Comparison of ENCODE assay signal across 8 mouse cellular contexts in genomic region chr14:8214299-8215207, GRCm38 (mm10). TPM values are rescaled to one million over a fixed set of nuclear protein-coding genes. Genes with fewer than 3 reads are reported as not detected.
DNase-seq lines count a peak whose midpoint lies in the region; ATAC-seq and TF ChIP-seq lines count a peak whose summit lies in the region.

No protein-coding gene starts in this region.

- peak; percentile 74 for ATAC-seq in embryonic facial prominence, embryonic 11.5 days (replicated peaks; ENCODE audit: insufficient number of reproducible peaks, low FRiP score, low TSS enrichment, low read depth)
- ATAC-seq in liver, embryonic 12.5 days: peak; percentile 76

- H3K36me3 ChIP-seq in embryonic facial prominence, embryonic 11.5 days (replicated peaks; ENCODE audit: control insufficient read depth, insufficient read depth, low read depth, low read length): no peaks in the 10 kb centered on the region
- no peaks in the 10 kb centered on the region for H3K36me3 ChIP-seq in liver, embryonic 12.5 days
- H3K36me3 ChIP-seq in testis, adult 2 months (ENCODE audit: control insufficient read depth, insufficient read depth, low read length): no peaks in the 10 kb centered on the region

- no peak for TF ChIP-seq CTCF in testis, adult 2 months (IDR thresholded peaks at IDR 0.05; ENCODE audit: control insufficient read depth, insufficient read depth, insufficient replicate concordance, low read depth, low read length)

- H3K27ac ChIP-seq in embryonic facial prominence, embryonic 11.5 days (replicated peaks; ENCODE audit: low read depth, low read length): peak overlapping the region; percentile 56; the same call in 1 of the 2 replicates
- H3K27ac ChIP-seq in liver, embryonic 12.5 days: peak overlapping the region; percentile 90
- peak overlapping the region; percentile 54 for H3K27ac ChIP-seq in testis, adult 2 months (ENCODE audit: control insufficient read depth, insufficient read depth, low read depth, low read length)

- no peaks in the 10 kb centered on the region for H3K27me3 ChIP-seq in embryonic facial prominence, embryonic 11.5 days (ENCODE audit: control insufficient read depth, insufficient read depth, low read length)
- H3K27me3 ChIP-seq in liver, embryonic 12.5 days (replicated peaks): no peaks in the 10 kb centered on the region
- H3K27me3 ChIP-seq in testis, adult 2 months (ENCODE audit: control insufficient read depth, insufficient read depth, low read length): no peaks in the 10 kb centered on the region

- peak; percentile 54 for DNase-seq in CD4-positive, CD25-positive, alpha-beta regulatory T cell, adult 2 months (ENCODE audit: low read depth, low spot score)
- peak; percentile 85 for DNase-seq in adrenal gland, postnatal 25 days
- DNase-seq in embryonic facial prominence, embryonic 11.5 days (ENCODE audit: low spot score): peak; percentile 73
- peak; percentile 48 for DNase-seq in heart, adult 8-10 months (ENCODE audit: low spot score)
- peak; percentile 53 to 62 for DNase-seq in kidney, adult 8-10 months
- peak; percentile 61 for DNase-seq in naive thymus-derived CD4-positive, alpha-beta T cell, adult 2 months (ENCODE audit: low read depth)

- peak overlapping the region; percentile 89 for H3K9ac ChIP-seq in embryonic facial prominence, embryonic 11.5 days (replicated peaks; ENCODE audit: low read length)
- peak overlapping the region; percentile 90 for H3K9ac ChIP-seq in liver, embryonic 12.5 days

- 2% methylated on average over 29 of the region's 63 CpGs for WGBS in embryonic facial prominence, embryonic 11.5 days
- 2% methylated on average over 45 of the region's 63 CpGs for WGBS in liver, embryonic 12.5 days (ENCODE audit: insufficient replicate concordance)

- no peaks in the 10 kb centered on the region for H3K9me3 ChIP-seq in embryonic facial prominence, embryonic 11.5 days (replicated peaks; ENCODE audit: control insufficient read depth, low read length)
- H3K9me3 ChIP-seq in liver, embryonic 12.5 days (replicated peaks): no peaks in the 10 kb centered on the region

- no peak for TF ChIP-seq POLR2A in testis, adult 2 months (IDR thresholded peaks at IDR 0.05; ENCODE audit: control insufficient read depth, low read depth, low read length)

- peak overlapping the region; percentile 66 for H3K4me3 ChIP-seq in embryonic facial prominence, embryonic 11.5 days (ENCODE audit: low read depth, low read length)
- H3K4me3 ChIP-seq in liver, embryonic 12.5 days: peak overlapping the region; percentile 83
- peak overlapping the region; percentile 90 for H3K4me3 ChIP-seq in testis, adult 2 months (ENCODE audit: control insufficient read depth, low read depth, low read length)

- peak overlapping the region; percentile 86 for H3K4me2 ChIP-seq in embryonic facial prominence, embryonic 11.5 days (ENCODE audit: low read depth, low read length)
- peak overlapping the region; percentile 79 for H3K4me2 ChIP-seq in liver, embryonic 12.5 days

- H3K4me1 ChIP-seq in embryonic facial prominence, embryonic 11.5 days (ENCODE audit: control insufficient read depth, insufficient read depth, low read length): peaks cover 4% of the 10 kb centered on the region; the same call in 1 of the 2 replicates
- peaks cover 21% of the 10 kb centered on the region for H3K4me1 ChIP-seq in liver, embryonic 12.5 days
- peaks cover 9% of the 10 kb centered on the region for H3K4me1 ChIP-seq in testis, adult 2 months (ENCODE audit: control insufficient read depth, insufficient read depth, low read length)

RNA-seq across cellular contexts. Expression of gene Kctd6, which starts 0.6 kb away (rescaled TPM):
- total RNA-seq in adrenal gland, postnatal 25 days (2021): 12.9 and 13.7 TPM in 2 replicates
- polyA plus RNA-seq in embryonic facial prominence, embryonic 11.5 days (2014; fragmentation: Nextera tagmentation; extraction: Ambion mirVana): 11.9 and 14.1 TPM in 2 replicates
- total RNA-seq in heart, adult 8-10 months (2022): 1 to 10 TPM; 8.7 to 9.9 (median 9.3) TPM
- 7.8 and 8.6 TPM in 2 replicates for polyA plus RNA-seq in liver, embryonic 12.5 days (2016; fragmentation: Nextera tagmentation; extraction: Ambion mirVana)
- 2.4 and 2.8 TPM in 2 replicates for polyA plus RNA-seq in testis, adult 2 months (2012; rRNA removed)

RNA-seq across cellular contexts. Expression of gene Pdhb, which starts 41.7 kb away (rescaled TPM):
- 313 and 323 TPM in 2 replicates for total RNA-seq in adrenal gland, postnatal 25 days (2021)
- 212 and 229 TPM in 2 replicates for polyA plus RNA-seq in embryonic facial prominence, embryonic 11.5 days (2014; fragmentation: Nextera tagmentation; extraction: Ambion mirVana)
- total RNA-seq in heart, adult 8-10 months (2022): 100 to 1,000 TPM; 726 to 851 (median 790) TPM
- polyA plus RNA-seq in liver, embryonic 12.5 days (2016; fragmentation: Nextera tagmentation; extraction: Ambion mirVana): 138 and 139 TPM in 2 replicates
- 97.6 and 115 TPM in 2 replicates for polyA plus RNA-seq in testis, adult 2 months (2012; rRNA removed)

RNA-seq across cellular contexts. Expression of gene Acox2, which starts 44.6 kb away (rescaled TPM):
- 0.43 and 1.5 TPM in 2 replicates for total RNA-seq in adrenal gland, postnatal 25 days (2021)
- not detected in 2 replicates for polyA plus RNA-seq in embryonic facial prominence, embryonic 11.5 days (2014; fragmentation: Nextera tagmentation; extraction: Ambion mirVana)
- 1 to 10 TPM in 2 of 4 experiments, under 1 TPM in 2; 0.44 to 1.4 (median 1.1) TPM for total RNA-seq in heart, adult 8-10 months (2022)
- 2.8 and 3.5 TPM in 2 replicates for polyA plus RNA-seq in liver, embryonic 12.5 days (2016; fragmentation: Nextera tagmentation; extraction: Ambion mirVana)
- 0.35 and 0.48 TPM in 2 replicates for polyA plus RNA-seq in testis, adult 2 months (2012; rRNA removed)

Comparison
In these comparisons a context has a peak if more than half of its experiments do, and no peak if none do; other contexts are left out.
1. Peak in every context shown above with its lines: DNase-seq, ATAC-seq, H3K4me3 ChIP-seq and H3K27ac ChIP-seq.